Mouse (Mus musculus) neural tube, embryonic 11.5 days (tissue): ENCODE results near the gene Tenm4. TPM values are rescaled to one million over a fixed set of nuclear protein-coding genes. Genes with fewer than 3 reads are reported as not detected.

Source experiments
- ATAC-seq: fragments of 200-750 bp; cut with Nextera tagmentation; 2 replicates; pipeline ENCODE4 v1.8.0; 2017; ENCODE audit warnings: moderate number of reproducible peaks, mild to moderate bottlenecking, moderate TSS enrichment, moderate library complexity; ENCODE audit not compliant: insufficient read depth, low FRiP score, low TSS enrichment
- DNase-seq: peaks from one replicate; pipeline ENCODE4 v3.0.0-alpha.2; 2015; ENCODE audit warnings: low spot score
- H3K27ac ChIP-seq: fragments of 300-500 bp; sonication (generic); 2 replicates; pipeline ENCODE4 v1.5.1; 2014; ENCODE audit warnings: low read depth, mild to moderate bottlenecking, low read length
- H3K27me3 ChIP-seq: fragments of 300-500 bp; sonication (generic); 2 replicates; pipeline ENCODE4 v1.6.1; 2014; ENCODE audit warnings: mild to moderate bottlenecking, low read length, mixed read lengths; ENCODE audit not compliant: control insufficient read depth, insufficient read depth
- H3K36me3 ChIP-seq: fragments of 300-500 bp; sonication (generic); 2 replicates; pipeline ENCODE4 v1.6.1; 2014; ENCODE audit warnings: mild to moderate bottlenecking, low read length, moderate library complexity, mixed read lengths; ENCODE audit not compliant: control insufficient read depth, insufficient read depth
- H3K4me1 ChIP-seq: fragments of 300-500 bp; sonication (generic); 2 replicates; pipeline ENCODE4 v1.6.1; 2014; ENCODE audit warnings: low read length, mixed read lengths; ENCODE audit not compliant: control insufficient read depth, insufficient read depth
- H3K4me2 ChIP-seq: fragments of 300-500 bp; sonication (generic); 2 replicates; pipeline ENCODE4 v1.6.1; 2014; ENCODE audit warnings: low read depth, mild to moderate bottlenecking, moderate library complexity
- H3K4me3 ChIP-seq: fragments of 300-500 bp; sonication (generic); 2 replicates; pipeline ENCODE4 v1.5.1; 2014; ENCODE audit warnings: low read depth, low read length
- H3K9ac ChIP-seq: fragments of 300-500 bp; sonication (generic); 2 replicates; pipeline ENCODE4 v1.6.1; 2014; ENCODE audit warnings: mild to moderate bottlenecking, low read length
- H3K9me3 ChIP-seq: fragments of 300-500 bp; sonication (generic); 2 replicates; pipeline ENCODE4 v1.6.1; 2016; ENCODE audit warnings: low read length; ENCODE audit not compliant: control insufficient read depth
- WGBS: fragments of 180-500 bp; shearing (Covaris S2); extraction: QIAGEN DNeasy Blood & Tissue Kit; methylation state at CpG from one replicate; pipeline ENCODE4 v1.1.7; 2014; 5-methylcytosine and 5-hydroxymethylcytosine counted together
- polyA plus RNA-seq: library from polyadenylated mRNA; unstranded; fragments of >200 nt; fragmentation: Nextera tagmentation; extraction: Ambion mirVana; gene quantifications from 2 replicates; pipeline ENCODE4 v1.2.1, GENCODE M21; 2014

Gene Tenm4
- polyA plus RNA-seq, 1 experiment from 2014 or later: 32.7 TPM

GRCm38 (mm10) chr7:96489348-96490076 is 318.5 kb downstream of the Tenm4 start:
- Histone ChIP-seq H3K4me1 (no peaks in the 10 kb centered on the region), H3K4me3 (no peak overlapping the region), H3K9me3 (no peaks in the 10 kb centered on the region), H3K36me3 (no peaks in the 10 kb centered on the region), H3K27me3 (no peaks in the 10 kb centered on the region), H3K9ac (no peak overlapping the region), H3K4me2 (no peak overlapping the region), H3K27ac (no peak overlapping the region)
- ATAC-seq (no peak), DNase-seq (no peak)
- WGBS: 86% methylated on average over 6 of the region's 6 CpGs

- ATAC-seq: no peak
Measured at GRCm38 (mm10) chr7:96491896-96492295, 320.9 kb downstream of the Tenm4 start.

GRCm38 (mm10) chr7:96492696-96493095 is 321.6 kb downstream of the Tenm4 start:
- Histone ChIP-seq H3K4me3 (no peak overlapping the region), H3K4me1 (no peaks in the 10 kb centered on the region), H3K9me3 (no peaks in the 10 kb centered on the region), H3K36me3 (no peaks in the 10 kb centered on the region), H3K9ac (no peak overlapping the region), H3K27ac (no peak overlapping the region), H3K4me2 (no peak overlapping the region), H3K27me3 (no peaks in the 10 kb centered on the region)
- no peak for ATAC-seq
- 86% methylated on average over 7 of the region's 7 CpGs for WGBS
- DNase-seq: no peak

More at GRCm38 (mm10) chr7:96491896-96492295, 320.9 kb downstream of the Tenm4 start:
- Histone ChIP-seq H3K9ac (no peak overlapping the region), H3K4me1 (no peaks in the 10 kb centered on the region), H3K27ac (no peak overlapping the region), H3K4me2 (no peak overlapping the region), H3K9me3 (no peaks in the 10 kb centered on the region), H3K36me3 (no peaks in the 10 kb centered on the region), H3K27me3 (no peaks in the 10 kb centered on the region), H3K4me3 (no peak overlapping the region)
- 85% methylated on average over 2 of the region's 2 CpGs for WGBS
- no peak for DNase-seq

GRCm38 (mm10) chr7:96494057-96494456 is 323.0 kb downstream of the Tenm4 start:
- no peak for DNase-seq
- no peaks in the 10 kb centered on the region for H3K9me3 ChIP-seq
- no peak overlapping the region for H3K9ac ChIP-seq
- WGBS: 78% methylated on average over 16 of the region's 16 CpGs
- no peak overlapping the region for H3K27ac ChIP-seq
- H3K4me3 ChIP-seq: no peak overlapping the region
- no peak for ATAC-seq
- H3K4me2 ChIP-seq: no peak overlapping the region
- H3K36me3 ChIP-seq: no peaks in the 10 kb centered on the region
- H3K4me1 ChIP-seq: no peaks in the 10 kb centered on the region
- no peaks in the 10 kb centered on the region for H3K27me3 ChIP-seq

- 88% methylated on average over 5 of the region's 5 CpGs for WGBS
- no peaks in the 10 kb centered on the region for H3K27me3 ChIP-seq
- no peak overlapping the region for H3K4me2 ChIP-seq
- no peaks in the 10 kb centered on the region for H3K4me1 ChIP-seq
- H3K4me3 ChIP-seq: no peak overlapping the region
- H3K27ac ChIP-seq: no peak overlapping the region
- H3K9me3 ChIP-seq: no peaks in the 10 kb centered on the region
- no peak overlapping the region for H3K9ac ChIP-seq
- no peaks in the 10 kb centered on the region for H3K36me3 ChIP-seq
- DNase-seq (no peak), ATAC-seq (no peak)
Measured at GRCm38 (mm10) chr7:96500108-96500507, 329.1 kb downstream of the Tenm4 start.

GRCm38 (mm10) chr7:96500797-96501196 is 329.8 kb downstream of the Tenm4 start:
- H3K4me1 ChIP-seq: no peaks in the 10 kb centered on the region
- H3K9ac ChIP-seq: no peak overlapping the region
- H3K4me2 ChIP-seq: no peak overlapping the region
- no peaks in the 10 kb centered on the region for H3K27me3 ChIP-seq
- H3K4me3 ChIP-seq: no peak overlapping the region
- DNase-seq (no peak), ATAC-seq (no peak)
- H3K36me3 ChIP-seq: no peaks in the 10 kb centered on the region
- H3K9me3 ChIP-seq: no peaks in the 10 kb centered on the region
- WGBS: 86% methylated on average over 4 of the region's 4 CpGs
- H3K27ac ChIP-seq: no peak overlapping the region

GRCm38 (mm10) chr7:96502321-96502973 is 331.4 kb downstream of the Tenm4 start:
- Histone ChIP-seq H3K9me3 (no peaks in the 10 kb centered on the region), H3K27ac (no peak overlapping the region), H3K4me2 (no peak overlapping the region), H3K36me3 (no peaks in the 10 kb centered on the region), H3K4me1 (no peaks in the 10 kb centered on the region), H3K9ac (no peak overlapping the region), H3K4me3 (no peak overlapping the region), H3K27me3 (no peaks in the 10 kb centered on the region)
- no peak for ATAC-seq
- WGBS: 66% methylated on average over 11 of the region's 11 CpGs
- no peak for DNase-seq

GRCm38 (mm10) chr7:96505538-96505937 is 334.5 kb downstream of the Tenm4 start:
- Histone ChIP-seq H3K4me2 (no peak overlapping the region), H3K36me3 (no peaks in the 10 kb centered on the region), H3K9ac (no peak overlapping the region), H3K4me3 (no peak overlapping the region), H3K27ac (no peak overlapping the region), H3K9me3 (no peaks in the 10 kb centered on the region), H3K4me1 (no peaks in the 10 kb centered on the region), H3K27me3 (no peaks in the 10 kb centered on the region)
- WGBS: 77% methylated on average over 6 of the region's 6 CpGs
- no peak for DNase-seq
- ATAC-seq: no peak

GRCm38 (mm10) chr7:96507046-96507445 is 336.0 kb downstream of the Tenm4 start:
- no peak overlapping the region for H3K27ac ChIP-seq
- no peaks in the 10 kb centered on the region for H3K9me3 ChIP-seq
- no peak overlapping the region for H3K4me3 ChIP-seq
- WGBS: 88% methylated on average over 8 of the region's 8 CpGs
- ATAC-seq (no peak), DNase-seq (no peak)
- no peak overlapping the region for H3K4me2 ChIP-seq
- H3K9ac ChIP-seq: no peak overlapping the region
- H3K4me1 ChIP-seq: no peaks in the 10 kb centered on the region
- H3K27me3 ChIP-seq: no peaks in the 10 kb centered on the region
- H3K36me3 ChIP-seq: no peaks in the 10 kb centered on the region
